Mouse (Mus musculus): ENCODE measurements around the gene Nod1.

DNA sequence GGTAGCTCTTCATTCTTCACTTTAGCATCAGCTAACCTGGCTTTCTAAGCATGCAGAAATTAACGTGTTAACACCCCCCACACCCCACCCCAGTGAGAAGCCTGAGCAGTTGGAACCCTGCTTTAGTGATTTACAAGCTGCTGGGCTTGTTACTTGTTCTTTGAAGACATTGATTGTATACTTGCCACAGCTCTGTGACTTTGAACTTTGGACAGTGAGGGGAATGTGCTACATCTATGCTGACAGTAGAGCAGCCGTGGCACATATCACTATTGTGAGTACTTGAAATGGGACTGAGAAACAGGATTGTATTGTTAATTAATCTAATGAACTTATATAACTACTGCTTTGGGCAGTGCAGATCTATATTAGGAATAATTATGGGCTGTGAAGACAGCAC, 89.0 kb downstream of the Nod1 start:
- TF ChIP-seq CTCF (IDR thresholded peaks at IDR 0.05; ENCODE audit: low read depth) (no peak), EP300 (IDR thresholded peaks at IDR 0.05; ENCODE audit: low read depth) (no peak)
